Mouse (Mus musculus) yolk sac, embryonic 10.5 days (tissue): ENCODE data around the gene Arsg.
"Not testable (repeated sequence)": the region's sequence is repeated elsewhere in the genome, so short reads cannot be mapped to it uniquely, and the experiment has no call there.

Experiments used
- DNase-seq: peaks from one replicate; pipeline ENCODE4 v3.0.0-alpha.2; 2017; ENCODE audit warnings: low spot score

The Arsg gene

DNA sequence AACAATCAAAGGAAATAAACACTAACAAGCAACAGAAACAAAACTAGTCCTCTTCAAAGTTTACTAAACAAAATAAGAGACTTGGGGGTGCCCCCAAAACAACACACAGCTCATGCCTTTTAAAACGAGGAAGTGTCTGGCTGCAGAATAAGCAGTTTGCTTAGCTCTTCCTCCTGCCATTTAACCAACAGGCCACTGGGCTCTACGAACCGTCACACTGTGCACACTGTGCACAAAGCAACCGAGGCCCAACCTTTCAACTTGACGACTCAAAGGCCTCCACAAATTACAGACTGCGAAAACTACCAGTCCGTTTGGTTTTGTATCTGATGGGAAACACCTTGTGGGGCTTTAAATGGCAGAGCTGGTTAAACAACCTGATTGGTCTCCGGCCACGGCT, 3.0 kb upstream of the Arsg start:
- DNase-seq, result no peak

DNA sequence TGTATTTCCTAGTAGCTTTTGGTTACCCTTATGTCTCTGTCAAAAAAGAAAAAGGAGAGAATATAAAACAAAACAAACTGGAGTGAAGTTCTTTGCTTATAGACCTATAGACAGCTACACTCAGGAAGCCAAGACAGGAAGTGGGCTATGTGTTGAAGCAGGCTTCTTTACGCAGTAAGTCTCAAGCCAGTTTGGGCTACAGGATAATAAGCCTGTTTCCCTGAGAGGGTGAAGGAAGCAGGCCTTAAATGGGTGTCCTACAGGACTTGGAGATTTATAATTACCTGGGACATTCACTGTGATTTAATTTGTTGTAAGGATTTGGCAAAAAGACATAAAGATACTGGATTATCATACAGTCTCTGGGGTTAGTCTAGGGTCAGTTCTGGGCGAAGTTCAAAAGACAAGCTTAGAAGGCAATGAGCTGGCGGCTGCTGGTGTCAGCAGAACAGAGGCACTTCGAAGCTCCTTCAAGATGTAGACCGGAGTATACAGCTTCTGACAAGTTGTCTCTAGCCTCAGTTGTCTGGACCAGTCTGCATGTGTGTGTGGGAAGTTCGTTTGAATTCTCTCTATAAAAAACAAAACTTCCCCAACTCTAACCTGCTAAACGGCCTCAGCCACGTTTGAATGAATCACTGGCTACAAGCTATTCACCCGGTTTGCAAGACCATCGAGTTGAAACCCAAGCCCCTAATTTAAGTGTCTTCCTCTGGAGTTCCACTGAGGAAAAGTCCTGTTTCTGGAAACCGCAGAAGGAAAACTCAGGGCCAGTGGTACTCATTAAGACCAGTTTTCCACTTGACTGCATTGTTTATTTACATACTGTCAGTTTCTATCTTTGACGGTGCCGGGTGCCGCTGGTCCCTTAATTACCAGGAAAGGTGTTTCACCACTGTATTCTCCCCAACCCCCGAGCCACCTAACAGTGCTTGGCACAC, 2.0 kb upstream of the Arsg start:
- peak; percentile 60 for DNase-seq

DNA sequence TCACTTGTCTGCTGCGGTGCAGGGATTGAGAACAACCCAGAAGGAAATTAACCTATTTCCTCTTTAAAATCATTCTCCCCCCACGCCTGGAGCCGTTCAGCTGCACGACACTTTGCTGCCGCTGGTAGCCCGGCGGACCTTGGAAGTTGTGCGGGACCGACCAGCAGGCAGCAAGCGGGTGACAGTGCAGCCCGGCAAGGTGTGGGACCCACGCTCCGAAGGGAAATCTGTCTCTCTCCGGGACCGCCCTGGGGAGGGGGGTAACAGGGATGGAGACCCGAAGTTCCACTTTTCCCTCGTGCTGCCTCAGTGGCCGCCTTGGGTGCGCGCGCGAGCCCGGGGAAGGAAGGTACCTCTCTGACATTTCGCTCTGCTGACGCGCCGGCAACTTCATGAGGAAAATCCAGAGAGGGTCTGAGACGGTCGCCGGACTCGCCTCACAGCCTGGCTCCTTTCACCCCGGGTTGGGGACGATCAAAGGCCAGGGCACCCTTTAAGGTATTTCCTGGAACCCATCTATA, 943 bp upstream of the Arsg start:
- DNase-seq, result peak; percentile 45

DNA sequence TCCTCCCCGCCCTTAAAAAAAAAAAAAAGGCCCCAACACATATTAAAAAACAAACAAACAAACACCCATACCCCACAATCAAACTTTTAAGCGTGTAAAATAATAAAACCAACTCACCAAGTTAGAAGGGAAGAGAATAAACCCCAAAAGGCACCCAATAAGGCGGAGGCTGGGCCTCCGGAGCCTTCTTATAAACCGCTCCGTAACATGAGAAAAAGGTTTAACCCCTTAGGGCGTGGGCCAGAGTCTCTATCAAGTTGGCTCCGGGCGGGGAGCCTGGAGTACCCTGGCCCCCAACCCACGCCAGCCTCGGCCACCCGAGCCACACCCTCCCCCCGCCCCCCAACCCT, 378 bp upstream of the Arsg start:
- no peak for DNase-seq

DNA sequence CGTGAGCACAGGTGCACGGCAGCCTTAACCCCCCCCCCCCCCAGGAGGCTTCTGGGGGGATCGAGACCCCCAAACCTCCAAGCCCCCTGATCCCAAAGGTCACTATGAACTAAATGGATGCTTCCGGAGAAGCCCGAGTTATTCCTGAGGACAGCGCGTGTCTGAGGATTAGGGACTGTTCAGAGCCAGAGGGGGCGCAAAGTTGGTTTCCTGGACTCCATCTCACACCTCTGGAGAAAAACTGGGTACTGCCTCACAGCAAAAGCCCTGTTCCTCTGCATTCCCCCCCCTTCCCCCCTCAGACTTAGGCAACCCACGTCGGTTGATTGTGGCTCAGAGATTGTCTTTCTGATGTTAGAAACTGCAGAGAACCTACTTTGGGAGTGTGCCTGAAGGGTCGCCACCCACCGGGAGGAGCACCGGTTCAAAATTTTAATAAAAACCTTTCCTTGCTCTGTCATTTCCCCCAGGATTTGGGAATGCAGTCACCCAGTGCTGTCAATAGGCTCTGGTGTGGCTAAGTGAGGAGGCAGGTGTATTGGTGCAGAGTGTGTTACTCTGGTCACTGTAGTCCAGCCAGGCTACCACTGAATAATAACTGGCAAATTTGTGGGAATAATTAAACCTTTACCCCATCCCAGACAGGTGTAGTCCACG, 1.0 kb downstream of the Arsg start:
- DNase-seq, result no peak

DNA sequence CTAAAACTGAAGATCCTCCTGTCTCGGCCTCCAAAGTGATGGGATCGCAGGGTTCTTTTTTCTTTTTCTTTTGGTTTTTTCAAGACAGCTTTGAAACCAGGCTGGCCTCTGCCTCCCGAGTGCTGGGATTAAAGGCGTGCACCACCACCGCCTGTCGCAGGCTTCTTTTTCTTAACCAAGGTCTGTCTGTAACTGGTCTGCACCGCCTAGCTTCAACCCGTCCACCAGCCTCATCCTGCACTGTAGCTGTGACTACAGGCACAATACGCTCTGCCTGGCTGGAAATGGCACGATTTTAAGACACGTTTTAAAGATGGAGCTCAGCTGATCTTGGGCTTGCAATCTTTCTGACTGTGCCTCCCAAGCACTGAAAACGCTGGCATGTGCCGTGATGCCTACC, 1.7 kb downstream of the Arsg start:
- no peak for DNase-seq

DNA sequence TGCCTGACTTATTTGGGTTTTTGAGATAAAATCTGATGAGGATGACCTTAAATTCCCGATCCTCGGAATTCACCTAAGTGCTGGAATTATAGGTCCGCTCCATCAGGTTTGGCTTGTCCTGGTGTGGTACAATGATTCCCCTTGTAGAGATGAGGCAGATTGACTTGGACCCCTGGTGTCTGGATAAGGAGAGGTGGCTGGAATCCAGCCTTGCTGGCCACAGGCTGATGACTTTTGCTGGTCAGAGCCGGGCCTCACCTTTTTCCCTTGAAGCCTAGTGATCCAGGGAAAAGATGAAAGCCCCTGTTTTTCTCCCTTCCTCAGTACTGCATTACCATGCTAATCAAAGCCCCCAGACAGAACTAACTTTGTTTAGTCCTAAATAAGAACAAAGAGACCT, 2.5 kb downstream of the Arsg start:
- no peak for DNase-seq

DNA sequence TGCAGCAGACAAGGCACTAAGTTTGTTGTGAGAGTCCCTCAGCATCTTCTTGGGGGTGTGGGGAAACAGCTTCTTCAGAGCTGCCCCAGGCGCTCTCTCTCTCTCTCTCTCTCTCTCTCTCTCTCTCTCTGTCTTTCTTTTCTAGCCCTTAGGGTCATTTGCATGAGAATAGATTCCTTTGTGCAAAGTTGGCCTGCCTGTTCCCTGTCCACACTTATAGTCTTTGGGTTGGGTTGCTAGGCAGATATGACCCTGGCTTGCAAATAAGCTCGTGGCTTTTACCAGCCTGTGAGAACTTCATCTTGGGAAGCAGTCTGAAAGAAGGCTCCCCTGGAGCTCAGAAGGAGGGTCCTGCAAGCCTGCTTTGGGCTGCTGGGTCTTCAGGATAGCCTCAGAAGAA, 3.1 kb downstream of the Arsg start:
- DNase-seq, result no peak

DNA sequence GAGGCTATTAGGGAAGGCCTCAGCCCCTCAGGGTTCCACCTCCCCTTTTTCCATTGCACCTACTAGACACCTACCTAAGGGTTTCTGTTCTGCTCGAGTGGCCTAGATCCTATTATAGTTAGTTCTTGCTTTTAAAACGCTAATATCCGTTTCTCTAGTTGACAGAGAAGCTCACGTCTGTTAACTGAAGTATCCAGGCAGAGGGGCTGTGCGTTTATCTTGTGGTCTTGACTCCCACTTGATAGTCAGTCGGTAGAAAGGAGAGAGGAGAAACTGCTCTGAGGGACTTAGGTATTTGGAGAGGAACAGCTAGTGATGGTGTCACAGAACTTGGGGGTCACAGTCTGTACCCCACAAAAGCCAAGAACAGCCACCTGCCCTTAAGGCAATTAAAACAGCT, 3.5 kb downstream of the Arsg start:
- no peak for DNase-seq

DNA sequence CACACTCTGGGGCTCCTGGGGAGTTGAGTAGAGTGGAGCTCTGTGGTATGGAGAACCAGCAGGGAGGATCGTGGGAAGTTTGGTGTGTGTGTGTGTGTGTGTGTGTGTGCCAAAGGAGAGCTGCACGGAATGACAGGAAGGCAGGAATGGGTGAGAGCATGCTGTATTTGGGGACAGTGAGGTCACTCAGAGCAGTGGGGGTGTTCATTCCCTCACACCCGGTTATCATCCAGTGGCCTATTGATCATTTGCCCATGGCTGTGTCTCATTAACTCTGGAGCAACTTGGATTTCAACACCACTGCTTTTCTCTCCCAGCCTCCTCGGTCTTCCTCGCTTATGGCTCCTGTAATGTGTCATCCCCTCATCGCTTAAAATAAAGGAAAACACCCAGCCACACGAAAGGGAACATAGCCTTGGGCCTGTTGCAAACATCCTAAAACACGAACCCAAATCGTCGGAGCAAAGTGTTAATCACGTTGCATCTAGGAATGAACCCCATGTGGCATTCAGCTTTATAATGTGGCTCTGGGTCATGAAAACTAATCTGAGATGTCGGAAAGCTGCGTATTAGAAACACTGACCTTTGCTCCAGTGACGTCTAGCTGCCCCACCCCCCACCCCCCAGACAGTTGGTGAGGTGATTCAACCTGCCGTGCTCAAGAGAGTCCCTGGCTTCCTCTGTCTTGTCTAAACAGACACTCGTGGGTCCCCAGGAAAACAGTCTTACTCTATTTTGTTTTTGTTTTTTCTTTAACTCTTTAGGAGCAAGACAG, 4.6 kb downstream of the Arsg start:
- DNase-seq, result peak; percentile 80

DNA sequence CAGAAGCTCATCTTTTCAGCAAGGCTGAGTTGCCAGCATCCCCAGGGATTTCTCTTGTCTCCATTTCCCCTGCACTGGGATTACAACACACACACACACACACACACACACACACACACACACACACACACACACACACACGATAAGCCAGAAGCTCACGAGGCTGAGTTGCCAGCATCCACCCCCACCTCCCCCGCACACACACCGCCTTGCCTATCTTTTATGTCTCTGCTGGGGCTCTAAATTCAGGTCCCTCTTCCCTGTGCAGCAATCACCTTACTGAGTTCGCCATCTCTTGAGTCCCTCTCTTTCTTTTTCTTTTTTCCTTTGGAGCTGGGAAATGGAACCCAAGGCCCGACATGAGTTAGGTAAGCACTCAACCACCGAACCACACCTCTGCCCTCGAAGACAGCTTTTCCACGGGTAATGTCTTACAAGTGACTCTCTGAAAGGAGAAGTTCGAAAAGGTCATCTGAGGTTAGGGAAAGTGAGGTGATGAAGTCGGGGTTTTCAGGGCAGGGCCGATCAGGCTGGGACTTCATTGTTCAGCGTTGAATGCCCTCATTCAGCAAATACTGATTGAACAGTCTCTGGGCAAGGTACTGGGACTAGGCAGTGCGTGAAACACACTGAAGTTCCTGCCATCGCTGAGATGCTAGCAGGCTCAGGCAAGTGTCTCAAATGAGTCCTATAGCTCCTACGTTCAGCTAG, 6.6 kb downstream of the Arsg start:
- no peak for DNase-seq

DNA sequence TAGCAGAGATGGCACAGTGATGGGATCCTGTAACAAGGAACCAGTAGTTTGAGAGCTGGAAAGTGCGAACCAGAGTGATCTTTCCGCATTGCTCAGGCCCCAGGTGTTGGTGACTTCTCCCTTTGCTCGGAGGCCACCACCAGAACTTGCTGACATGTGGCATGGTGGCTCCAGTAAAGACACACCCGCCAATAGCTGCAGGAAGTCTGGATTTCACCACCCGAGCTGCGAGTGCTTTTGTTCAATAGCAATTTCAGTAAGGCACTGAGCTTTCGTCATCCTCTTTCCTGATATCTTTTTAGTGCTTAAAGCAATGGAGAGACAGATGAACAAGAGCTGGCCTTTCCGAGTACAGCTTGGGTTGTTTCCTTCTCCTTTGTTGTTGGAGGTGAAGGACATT, 7.3 kb downstream of the Arsg start:
- DNase-seq, result no peak

DNA sequence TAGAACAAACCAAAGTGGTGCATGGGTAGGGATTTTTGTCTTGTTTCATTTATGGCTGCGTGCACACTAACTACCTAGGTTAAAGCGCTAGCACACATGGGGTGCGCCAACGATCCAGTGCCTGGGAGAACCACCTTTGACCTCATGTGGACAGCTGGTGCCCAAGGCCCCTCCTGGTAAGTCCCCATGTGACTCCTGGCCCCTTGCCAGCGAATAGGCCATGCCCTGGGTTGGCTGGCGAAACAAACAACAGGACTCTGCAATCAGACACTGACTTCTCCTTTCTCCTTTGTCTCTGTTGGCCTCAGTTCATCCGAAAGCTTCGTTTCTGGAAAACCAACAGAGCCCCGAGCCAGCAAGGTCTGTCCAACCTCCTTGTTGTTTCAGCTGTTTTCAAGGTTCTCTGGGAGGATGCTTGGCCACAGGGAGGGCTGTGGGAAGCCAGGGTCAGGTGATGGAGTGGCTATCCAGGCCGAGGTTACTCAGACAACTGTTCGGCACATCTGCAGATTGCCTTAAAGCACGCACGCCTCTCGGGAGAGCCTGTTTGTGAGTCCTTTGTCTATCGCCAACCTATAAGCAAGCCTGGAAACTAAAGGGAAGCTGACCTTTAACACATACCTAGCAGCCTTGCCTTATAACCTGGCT, 12.3 kb downstream of the Arsg start:
- DNase-seq, result no peak

DNA sequence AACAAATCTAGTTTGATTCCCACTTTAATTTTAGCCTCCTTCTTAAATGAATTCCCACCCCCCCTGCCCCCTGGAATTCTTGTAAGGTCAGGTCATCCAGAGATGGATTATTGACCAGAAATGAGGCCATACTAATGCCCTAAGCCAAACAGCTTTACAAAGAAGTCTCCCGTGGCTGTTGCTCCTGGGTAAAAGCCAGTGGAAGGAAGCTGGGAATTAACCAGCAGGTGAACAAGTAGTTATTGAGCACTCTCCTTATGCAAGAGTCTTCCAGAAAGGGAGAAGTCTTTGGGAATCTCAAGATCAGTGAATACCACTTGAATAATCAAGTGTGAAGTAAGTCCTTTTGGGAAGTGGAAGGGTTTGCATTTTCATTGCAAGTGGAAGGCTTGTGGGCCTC, 13.9 kb downstream of the Arsg start:
- DNase-seq, result no peak

DNA sequence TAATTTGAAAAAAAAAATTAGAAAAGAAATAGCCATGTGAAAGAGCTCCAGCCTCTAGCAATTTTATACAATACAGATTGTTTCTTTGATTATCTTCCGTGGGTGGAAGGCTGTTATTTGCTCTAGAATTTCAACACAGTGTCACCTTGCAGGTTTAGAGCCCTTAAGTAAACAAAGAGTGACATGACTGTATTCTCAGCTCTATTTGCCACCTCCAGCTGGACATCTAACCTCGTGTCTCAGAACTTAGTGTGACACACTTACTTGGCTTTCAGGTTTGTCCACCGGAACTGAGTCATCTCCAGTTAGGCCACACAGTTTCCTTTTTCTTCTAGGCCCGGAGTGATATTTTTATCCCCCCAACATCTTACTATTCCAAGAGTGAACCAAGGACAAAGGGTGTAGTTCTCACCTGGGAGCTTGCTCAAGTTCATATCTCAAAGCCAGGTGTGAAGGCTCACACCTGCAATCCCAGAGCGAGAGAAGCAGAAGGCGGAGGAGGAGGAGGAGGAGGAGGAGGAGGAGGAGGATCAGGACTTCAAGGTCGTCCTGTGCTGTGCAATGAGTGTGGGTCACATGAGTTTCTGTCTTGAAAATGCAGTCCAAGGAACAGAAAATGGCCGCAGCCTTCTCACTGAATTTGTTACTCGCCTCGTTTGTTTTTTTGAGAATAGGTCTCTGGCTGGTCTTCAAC, 15.0 kb downstream of the Arsg start:
- peak; percentile 37 for DNase-seq

DNA sequence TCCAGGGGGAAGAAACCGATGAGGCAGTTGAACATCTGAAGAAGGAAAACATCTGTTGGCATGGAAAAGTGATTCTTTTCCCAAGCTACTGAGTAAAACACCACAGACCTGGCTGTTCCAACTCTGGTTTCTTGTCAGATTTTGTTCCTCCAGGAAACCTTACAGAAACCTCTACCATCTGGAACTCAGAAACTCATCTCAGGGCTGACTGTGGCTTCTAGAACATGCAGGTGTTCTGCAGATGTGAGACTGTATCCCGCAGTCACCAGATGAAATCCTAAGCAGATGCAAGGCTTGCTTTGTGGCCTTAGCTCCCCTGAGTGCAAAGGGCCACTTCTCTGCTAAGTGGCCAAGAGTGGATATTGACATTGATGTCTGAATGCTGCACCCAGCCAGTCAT, 16.6 kb downstream of the Arsg start:
- no peak for DNase-seq

DNA sequence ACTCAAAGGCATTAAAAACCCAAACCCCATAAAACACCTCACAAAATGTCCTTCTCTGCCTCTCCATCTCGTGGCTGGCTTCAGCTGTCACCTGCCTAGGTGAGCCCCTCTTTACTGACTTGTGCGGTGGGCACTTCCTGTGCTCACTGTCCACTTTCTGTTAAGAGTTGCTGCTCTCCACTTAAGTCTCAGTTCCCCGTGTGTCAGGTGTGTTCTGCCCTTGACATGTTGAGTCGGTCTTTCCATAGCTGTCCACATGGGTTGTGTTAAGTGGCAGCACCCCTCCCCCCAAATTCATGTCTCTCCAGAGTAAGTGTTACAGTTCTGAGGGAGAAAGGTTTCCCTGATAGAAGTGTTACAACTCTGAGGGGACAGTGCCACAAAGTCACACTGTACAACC, 18.7 kb downstream of the Arsg start:
- no peak for DNase-seq

DNA sequence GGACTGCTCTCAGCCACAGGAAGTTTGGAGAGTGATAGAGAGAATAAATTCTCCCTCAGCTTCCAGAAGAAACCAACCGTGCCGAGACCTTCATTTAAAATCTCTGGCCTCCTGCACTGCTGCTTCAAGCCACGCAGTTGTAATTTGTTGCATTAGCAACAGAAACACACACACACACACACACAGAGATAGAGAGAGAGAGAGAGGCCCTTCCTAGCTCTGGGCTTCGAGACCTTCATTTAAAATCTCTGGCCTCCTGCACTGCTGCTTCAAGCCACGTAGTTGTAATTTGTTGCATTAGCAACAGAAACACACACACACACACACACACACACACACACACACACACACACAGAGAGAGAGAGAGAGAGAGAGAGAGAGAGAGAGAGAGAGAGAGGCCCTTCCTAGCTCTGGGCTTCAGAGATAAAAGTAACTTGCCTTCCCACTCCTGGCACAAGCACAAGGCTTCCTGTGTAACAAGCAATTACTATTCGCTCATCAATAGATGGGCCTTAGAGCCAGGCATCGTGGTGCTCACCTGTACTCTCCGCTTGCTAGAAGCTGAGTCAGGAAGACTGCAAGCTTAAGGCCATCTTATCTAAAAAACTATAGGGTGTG, 19.8 kb downstream of the Arsg start:
- not testable (repeated sequence) for DNase-seq

DNA sequence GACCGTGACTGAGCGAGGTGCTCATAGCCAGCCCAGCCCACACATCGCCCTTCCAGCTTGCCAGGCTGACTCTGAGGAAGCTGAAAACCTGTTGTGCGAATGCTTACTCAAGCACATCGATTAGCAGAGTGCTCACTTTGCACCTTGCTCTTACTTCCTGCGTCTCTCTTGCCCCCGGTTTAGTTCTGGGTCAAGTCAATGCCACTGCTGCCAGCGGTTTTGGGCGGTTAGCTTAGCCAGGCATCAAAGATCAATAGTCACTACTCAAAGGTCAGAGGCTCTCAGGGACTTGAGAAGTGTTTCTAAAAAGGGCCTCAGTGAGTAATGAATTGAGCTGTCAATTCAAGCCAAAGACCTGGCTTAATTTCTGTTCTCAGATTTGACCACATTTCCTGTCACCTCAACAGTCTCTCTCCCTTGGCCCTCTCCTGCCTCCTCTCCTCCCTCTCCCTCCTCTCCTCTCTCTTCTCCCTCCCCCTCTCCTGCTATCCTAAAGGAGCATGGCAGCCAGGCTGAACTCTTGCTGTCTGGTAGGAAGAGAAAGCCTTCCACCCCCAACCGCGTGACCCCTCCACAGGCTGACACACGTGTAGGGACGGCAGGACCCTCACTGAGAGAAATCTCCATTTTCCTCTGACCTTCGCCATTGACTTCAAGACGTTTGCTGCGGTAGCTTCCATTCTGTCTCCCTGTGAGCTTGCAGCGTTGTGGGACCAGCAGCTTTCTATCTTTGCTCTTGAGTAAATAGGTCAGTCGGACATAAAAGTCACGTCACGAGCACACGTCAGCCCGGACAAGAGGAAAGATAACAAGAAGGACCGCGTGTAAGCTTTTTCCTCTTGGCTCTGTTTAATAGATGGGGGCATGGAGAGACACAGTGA, 22.0 kb downstream of the Arsg start:
- peak; percentile 48 for DNase-seq
